Mouse (Mus musculus) heart, postnatal 0 days (tissue): Measurements from ENCODE around the gene Dnajb12.
A peak's percentile ranks its signal among the peaks of the same experiment; 100 is the strongest.

Experiments used
- CTCF ChIP-seq: IDR thresholded peaks from 2 replicates; pipeline ENCODE4 v1.5.1; 2016; ENCODE audit warnings: antibody characterized with exemption, control low read depth, low read depth
- EP300 ChIP-seq: IDR thresholded peaks from 2 replicates; pipeline ENCODE4 v1.6.1; 2016; ENCODE audit warnings: antibody characterized with exemption, low read depth

DNA sequence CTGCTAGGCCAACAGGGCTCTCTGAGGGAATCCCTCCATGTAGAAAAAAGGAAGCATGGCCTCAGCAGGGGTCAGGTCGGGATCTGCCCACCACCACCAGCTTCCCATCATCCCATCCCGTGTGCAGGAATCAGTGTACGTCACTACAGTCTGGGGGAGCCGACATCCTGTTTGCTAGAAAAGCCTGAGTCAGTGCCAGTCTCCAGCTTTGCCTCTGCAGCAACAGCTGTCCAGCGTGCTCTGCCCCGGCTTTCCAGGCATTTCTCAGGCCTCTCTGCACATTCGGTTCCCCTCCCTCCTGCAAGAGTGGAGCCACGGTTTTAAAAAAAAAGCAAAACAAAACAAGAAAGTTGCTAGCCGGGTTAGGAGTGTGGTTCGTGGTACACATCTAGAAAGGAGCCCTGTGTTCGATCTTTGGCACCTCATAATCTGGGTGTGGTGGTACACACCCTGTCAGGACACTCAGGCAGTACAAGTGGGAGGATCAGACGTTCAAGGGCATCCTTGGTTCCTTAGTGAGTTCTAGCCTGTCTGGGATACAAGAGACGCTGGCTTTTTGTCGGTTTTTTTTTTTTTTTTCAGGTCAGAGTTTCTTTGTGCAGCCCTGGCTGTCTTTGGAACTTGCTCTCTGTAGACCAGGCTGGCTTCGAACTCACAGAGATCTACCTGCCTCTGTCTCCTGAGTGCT is 40.3 kb downstream of the Dnajb12 start:
- TF ChIP-seq CTCF (no peak), EP300 (peak; percentile 77)
